Mouse (Mus musculus): ENCODE measurements around the gene Dnah14. TPM values are rescaled to one million over a fixed set of nuclear protein-coding genes. Genes with fewer than 3 reads are reported as not detected.

Dnah14 gene
- polyA plus RNA-seq, 1 experiment: 2.2 TPM

- Histone ChIP-seq H3K27ac (ENCODE audit: insufficient read depth, low read length) (no peak overlapping the region), H3K4me1 (ENCODE audit: control insufficient read depth, insufficient read depth, low read length) (no peaks in the 10 kb centered on the region), H3K4me3 (ENCODE audit: insufficient read depth, low read length) (no peak overlapping the region)
- TF ChIP-seq POLR2A (IDR thresholded peaks at IDR 0.05; ENCODE audit: extremely low read depth, insufficient read depth, low read length) (no peak), CTCF (IDR thresholded peaks at IDR 0.05; ENCODE audit: extremely low read depth, insufficient read depth, low read length) (no peak)
Measured at GRCm38 (mm10) chr1:181637997-181638713, 61.8 kb downstream of the Dnah14 start.

- no peaks in the 10 kb centered on the region for H3K4me1 ChIP-seq (ENCODE audit: control insufficient read depth, insufficient read depth, low read length)
- no peak for TF ChIP-seq CTCF (IDR thresholded peaks at IDR 0.05; ENCODE audit: extremely low read depth, insufficient read depth, low read length)
- no peak for TF ChIP-seq POLR2A (IDR thresholded peaks at IDR 0.05; ENCODE audit: extremely low read depth, insufficient read depth, low read length)
- no peak overlapping the region for H3K27ac ChIP-seq (ENCODE audit: insufficient read depth, low read length)
- no peak overlapping the region for H3K4me3 ChIP-seq (ENCODE audit: insufficient read depth, low read length)
Measured at GRCm38 (mm10) chr1:181640383-181640782, 64.0 kb downstream of the Dnah14 start.

GRCm38 (mm10) chr1:181647467-181647866, 71.1 kb downstream of the Dnah14 start:
- no peak overlapping the region for H3K4me3 ChIP-seq (ENCODE audit: insufficient read depth, low read length)

GRCm38 (mm10) chr1:181653481-181653880, 77.1 kb downstream of the Dnah14 start:
- TF ChIP-seq CTCF (IDR thresholded peaks at IDR 0.05; ENCODE audit: extremely low read depth, insufficient read depth, low read length) (no peak), POLR2A (IDR thresholded peaks at IDR 0.05; ENCODE audit: extremely low read depth, insufficient read depth, low read length) (no peak)
- Histone ChIP-seq H3K4me1 (ENCODE audit: control insufficient read depth, insufficient read depth, low read length) (no peaks in the 10 kb centered on the region), H3K4me3 (ENCODE audit: insufficient read depth, low read length) (no peak overlapping the region), H3K27ac (ENCODE audit: insufficient read depth, low read length) (no peak overlapping the region)

More at GRCm38 (mm10) chr1:181647467-181647866, 71.1 kb downstream of the Dnah14 start:
- no peak overlapping the region for H3K27ac ChIP-seq (ENCODE audit: insufficient read depth, low read length)
- H3K4me1 ChIP-seq (ENCODE audit: control insufficient read depth, insufficient read depth, low read length): no peaks in the 10 kb centered on the region
- TF ChIP-seq POLR2A (IDR thresholded peaks at IDR 0.05; ENCODE audit: extremely low read depth, insufficient read depth, low read length): no peak

GRCm38 (mm10) chr1:181656421-181656820, 80.1 kb downstream of the Dnah14 start:
- Histone ChIP-seq H3K27ac (ENCODE audit: insufficient read depth, low read length) (no peak overlapping the region), H3K4me1 (ENCODE audit: control insufficient read depth, insufficient read depth, low read length) (no peaks in the 10 kb centered on the region), H3K4me3 (ENCODE audit: insufficient read depth, low read length) (no peak overlapping the region)
- TF ChIP-seq POLR2A (IDR thresholded peaks at IDR 0.05; ENCODE audit: extremely low read depth, insufficient read depth, low read length): no peak
- no peak for TF ChIP-seq CTCF (IDR thresholded peaks at IDR 0.05; ENCODE audit: extremely low read depth, insufficient read depth, low read length)

- Histone ChIP-seq H3K4me3 (ENCODE audit: insufficient read depth, low read length) (no peak overlapping the region), H3K4me1 (ENCODE audit: control insufficient read depth, insufficient read depth, low read length) (no peaks in the 10 kb centered on the region), H3K27ac (ENCODE audit: insufficient read depth, low read length) (no peak overlapping the region)
- TF ChIP-seq POLR2A (IDR thresholded peaks at IDR 0.05; ENCODE audit: extremely low read depth, insufficient read depth, low read length) (no peak), CTCF (IDR thresholded peaks at IDR 0.05; ENCODE audit: extremely low read depth, insufficient read depth, low read length) (no peak)
Measured at GRCm38 (mm10) chr1:181666801-181667200, 90.4 kb downstream of the Dnah14 start.

GRCm38 (mm10) chr1:181694729-181695498, 118.6 kb downstream of the Dnah14 start:
- Histone ChIP-seq H3K27ac (ENCODE audit: insufficient read depth, low read length) (no peak overlapping the region), H3K4me1 (ENCODE audit: control insufficient read depth, insufficient read depth, low read length) (no peaks in the 10 kb centered on the region), H3K4me3 (ENCODE audit: insufficient read depth, low read length) (no peak overlapping the region)
- TF ChIP-seq POLR2A (IDR thresholded peaks at IDR 0.05; ENCODE audit: extremely low read depth, insufficient read depth, low read length) (no peak), CTCF (IDR thresholded peaks at IDR 0.05; ENCODE audit: extremely low read depth, insufficient read depth, low read length) (no peak)

- no peak overlapping the region for H3K4me3 ChIP-seq (ENCODE audit: insufficient read depth, low read length)
- no peak overlapping the region for H3K27ac ChIP-seq (ENCODE audit: insufficient read depth, low read length)
- no peak for TF ChIP-seq POLR2A (IDR thresholded peaks at IDR 0.05; ENCODE audit: extremely low read depth, insufficient read depth, low read length)
- peak; percentile 75 for TF ChIP-seq CTCF (IDR thresholded peaks at IDR 0.05; ENCODE audit: extremely low read depth, insufficient read depth, low read length)
- no peaks in the 10 kb centered on the region for H3K4me1 ChIP-seq (ENCODE audit: control insufficient read depth, insufficient read depth, low read length)
Measured at GRCm38 (mm10) chr1:181728707-181729106, 152.3 kb downstream of the Dnah14 start.

- TF ChIP-seq POLR2A (IDR thresholded peaks at IDR 0.05; ENCODE audit: extremely low read depth, insufficient read depth, low read length) (no peak), CTCF (IDR thresholded peaks at IDR 0.05; ENCODE audit: extremely low read depth, insufficient read depth, low read length) (no peak)
- no peaks in the 10 kb centered on the region for H3K4me1 ChIP-seq (ENCODE audit: control insufficient read depth, insufficient read depth, low read length)
- H3K4me3 ChIP-seq (ENCODE audit: insufficient read depth, low read length): no peak overlapping the region
- H3K27ac ChIP-seq (ENCODE audit: insufficient read depth, low read length): no peak overlapping the region
Measured at GRCm38 (mm10) chr1:181733517-181733916, 157.2 kb downstream of the Dnah14 start.

GRCm38 (mm10) chr1:181740259-181740658, 163.9 kb downstream of the Dnah14 start:
- Histone ChIP-seq H3K4me1 (ENCODE audit: control insufficient read depth, insufficient read depth, low read length) (no peaks in the 10 kb centered on the region), H3K4me3 (ENCODE audit: insufficient read depth, low read length) (no peak overlapping the region), H3K27ac (ENCODE audit: insufficient read depth, low read length) (no peak overlapping the region)
- TF ChIP-seq CTCF (IDR thresholded peaks at IDR 0.05; ENCODE audit: extremely low read depth, insufficient read depth, low read length): no peak
- no peak for TF ChIP-seq POLR2A (IDR thresholded peaks at IDR 0.05; ENCODE audit: extremely low read depth, insufficient read depth, low read length)
